Mouse (Mus musculus): ENCODE data around the gene Coq7. TPM values are rescaled to one million over a fixed set of nuclear protein-coding genes. Genes with fewer than 3 reads are reported as not detected.
A peak's percentile ranks its signal among the peaks of the same experiment; 100 is the strongest.

Coq7 gene
- polyA plus RNA-seq, 1 experiment from 2014 or later = 127 TPM

DNA sequence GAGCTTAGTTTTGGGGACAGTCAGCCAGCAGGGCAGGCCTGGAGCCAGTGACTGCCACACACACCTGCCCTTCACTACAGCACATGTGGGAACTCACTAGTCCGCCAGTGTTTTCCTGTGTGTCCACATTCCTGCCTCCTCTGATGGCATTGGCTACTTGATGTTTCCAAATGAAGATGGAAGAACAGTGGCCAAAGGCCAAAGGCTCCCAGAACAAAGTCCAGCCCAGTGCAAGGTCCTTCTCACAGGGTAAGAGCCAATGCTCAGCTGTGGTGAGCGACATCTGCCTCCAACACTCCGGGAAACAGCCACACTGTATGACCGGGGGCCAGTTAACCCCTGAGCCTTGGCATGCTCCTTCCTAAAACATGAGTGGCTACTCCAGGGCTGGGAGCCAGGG, 11.0 kb upstream of the Coq7 start:
- Histone ChIP-seq H3K4me3 (ENCODE audit: low read depth, low read length) (no peak overlapping the region), H3K36me3 (ENCODE audit: control insufficient read depth, insufficient read depth, low read length) (no peaks in the 10 kb centered on the region), H3K9me3 (ENCODE audit: control insufficient read depth, low read length) (no peaks in the 10 kb centered on the region), H3K4me2 (ENCODE audit: low read depth, low read length) (no peak overlapping the region), H3K9ac (replicated peaks; ENCODE audit: low read depth, low read length) (no peak overlapping the region), H3K4me1 (ENCODE audit: control insufficient read depth, insufficient read depth, low read length) (no peaks in the 10 kb centered on the region), H3K27me3 (ENCODE audit: control insufficient read depth, insufficient read depth, low read length) (no peaks in the 10 kb centered on the region), H3K27ac (ENCODE audit: low read depth, low read length) (no peak overlapping the region)
- WGBS = 91% methylated on average over 4 of the region's 4 CpGs
- no peak for ATAC-seq (ENCODE audit: low read depth)

DNA sequence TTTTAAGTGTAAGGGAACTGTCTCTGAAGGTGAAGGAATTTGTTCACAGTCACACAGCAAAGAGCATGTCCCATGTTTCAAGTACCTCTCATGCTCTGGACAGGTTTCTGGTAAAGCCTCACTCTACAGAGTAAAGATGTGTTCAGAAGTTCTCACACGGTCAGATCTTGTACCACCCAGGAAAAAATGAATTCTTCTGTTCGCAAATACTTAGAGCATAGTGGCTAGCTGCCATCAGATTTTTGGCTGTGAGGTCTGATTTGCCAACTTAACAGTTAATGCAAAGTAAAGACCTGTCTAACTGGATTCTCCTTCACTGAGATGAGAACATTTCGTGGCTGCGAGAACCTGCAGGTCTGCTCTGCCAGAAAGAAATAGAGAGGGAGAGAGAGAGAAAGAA, 1.9 kb upstream of the Coq7 start:
- no peak overlapping the region for H3K27ac ChIP-seq (ENCODE audit: low read depth, low read length)
- ATAC-seq (ENCODE audit: low read depth) = no peak
- no peaks in the 10 kb centered on the region for H3K4me1 ChIP-seq (ENCODE audit: control insufficient read depth, insufficient read depth, low read length)
- H3K4me3 ChIP-seq (ENCODE audit: low read depth, low read length) = no peak overlapping the region
- no peaks in the 10 kb centered on the region for H3K9me3 ChIP-seq (ENCODE audit: control insufficient read depth, low read length)
- H3K4me2 ChIP-seq (ENCODE audit: low read depth, low read length) = no peak overlapping the region
- H3K36me3 ChIP-seq (ENCODE audit: control insufficient read depth, insufficient read depth, low read length) = 0 out of 2 replicates have a peak, but pooled peaks cover 3% of the 10 kb centered on the region
- no peaks in the 10 kb centered on the region for H3K27me3 ChIP-seq (ENCODE audit: control insufficient read depth, insufficient read depth, low read length)
- WGBS = 95% methylated on average over 4 of the region's 4 CpGs
- no peak overlapping the region for H3K9ac ChIP-seq (replicated peaks; ENCODE audit: low read depth, low read length)

DNA sequence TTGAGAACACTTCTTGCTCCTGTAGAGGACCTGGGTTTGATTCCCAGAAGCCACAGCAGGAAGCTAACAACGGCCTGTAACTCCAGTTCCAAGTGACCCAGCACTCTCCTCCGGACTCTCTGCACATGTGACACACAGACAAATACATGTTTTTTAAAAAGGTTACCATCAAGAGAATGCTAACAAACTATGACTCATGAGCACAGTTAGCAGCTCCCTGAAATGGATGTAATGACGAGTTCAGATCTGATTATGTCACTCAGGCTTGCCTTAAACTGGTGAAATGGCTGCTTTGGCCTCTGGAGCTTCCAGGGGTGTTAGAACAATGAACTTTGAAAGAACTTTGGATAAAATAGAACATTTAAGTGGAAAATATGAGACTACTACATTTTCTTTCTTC, 1.2 kb upstream of the Coq7 start:
- Histone ChIP-seq H3K4me3 (ENCODE audit: low read depth, low read length) (no peak overlapping the region), H3K9ac (replicated peaks; ENCODE audit: low read depth, low read length) (no peak overlapping the region), H3K4me1 (ENCODE audit: control insufficient read depth, insufficient read depth, low read length) (no peaks in the 10 kb centered on the region), H3K9me3 (ENCODE audit: control insufficient read depth, low read length) (no peaks in the 10 kb centered on the region), H3K4me2 (ENCODE audit: low read depth, low read length) (no peak overlapping the region), H3K36me3 (ENCODE audit: control insufficient read depth, insufficient read depth, low read length) (0 out of 2 replicates have a peak, but pooled peaks cover 3% of the 10 kb centered on the region), H3K27ac (ENCODE audit: low read depth, low read length) (no peak overlapping the region), H3K27me3 (ENCODE audit: control insufficient read depth, insufficient read depth, low read length) (no peaks in the 10 kb centered on the region)
- 73% methylated on average over 3 of the region's 3 CpGs for WGBS
- ATAC-seq (ENCODE audit: low read depth) = no peak

DNA sequence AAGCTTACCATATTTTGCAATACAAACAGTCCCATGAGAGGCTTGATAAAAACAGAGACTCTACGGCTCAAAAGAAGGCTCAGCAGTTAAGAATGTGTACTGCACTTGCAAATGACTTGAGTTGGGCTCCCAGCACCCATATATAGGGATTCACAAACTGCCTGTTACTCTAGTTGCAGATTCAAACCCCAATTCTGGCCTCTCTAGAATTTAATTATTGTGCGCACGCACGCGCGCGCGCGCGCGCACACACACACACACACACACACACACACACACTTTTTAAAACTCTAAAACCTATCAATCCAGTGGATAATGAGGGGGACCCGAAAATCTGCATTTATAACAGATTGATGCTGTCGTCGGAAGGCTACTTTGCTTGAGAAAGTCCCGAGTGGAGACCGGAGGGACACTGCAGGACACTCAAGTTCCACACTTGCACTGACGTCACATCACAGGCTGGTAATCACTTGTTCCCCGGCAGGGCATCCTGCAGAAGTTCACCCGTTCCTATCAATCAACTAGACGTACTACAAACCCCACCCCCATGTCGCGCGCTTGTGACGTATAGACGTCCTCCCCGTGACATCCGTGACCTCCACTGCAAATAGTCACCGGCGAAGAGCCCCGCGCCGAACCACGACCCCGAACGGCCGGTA, 508 bp downstream of the Coq7 start:
- Histone ChIP-seq H3K27me3 (ENCODE audit: control insufficient read depth, insufficient read depth, low read length) (no peaks in the 10 kb centered on the region), H3K9ac (replicated peaks; ENCODE audit: low read depth, low read length) (peak overlapping the region; percentile 78), H3K27ac (ENCODE audit: low read depth, low read length) (peak overlapping the region; percentile 99), H3K9me3 (ENCODE audit: control insufficient read depth, low read length) (no peaks in the 10 kb centered on the region), H3K4me3 (ENCODE audit: low read depth, low read length) (peak overlapping the region; percentile 66), H3K4me2 (ENCODE audit: low read depth, low read length) (peak overlapping the region; percentile 64), H3K36me3 (ENCODE audit: control insufficient read depth, insufficient read depth, low read length) (0 out of 2 replicates have a peak, but pooled peaks cover 3% of the 10 kb centered on the region), H3K4me1 (ENCODE audit: control insufficient read depth, insufficient read depth, low read length) (no peaks in the 10 kb centered on the region)
- peak; percentile 94 for ATAC-seq (ENCODE audit: low read depth)
- 1% methylated on average over 36 of the region's 36 CpGs for WGBS

DNA sequence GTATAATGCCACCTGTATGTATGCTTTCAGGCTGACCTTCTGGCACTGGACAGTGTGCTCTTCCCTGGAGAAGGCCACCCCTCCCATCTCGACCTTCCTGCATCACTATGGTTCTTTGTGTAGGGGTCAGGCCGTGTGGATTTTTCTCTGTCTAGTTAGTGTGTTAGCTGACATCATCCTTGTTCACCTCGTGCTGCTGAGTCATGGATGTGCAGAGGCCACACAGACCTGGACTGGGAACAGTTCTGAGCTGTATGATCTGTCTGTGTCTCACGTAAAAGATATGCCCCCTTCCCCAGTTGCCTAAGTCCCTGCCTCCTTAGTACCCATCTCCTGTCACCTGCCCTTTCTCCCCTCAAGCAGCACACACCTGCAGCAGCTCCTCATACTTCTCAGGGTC, 6.2 kb downstream of the Coq7 start:
- 83% methylated on average over 4 of the region's 4 CpGs for WGBS
- Histone ChIP-seq H3K9me3 (ENCODE audit: control insufficient read depth, low read length) (no peaks in the 10 kb centered on the region), H3K4me1 (ENCODE audit: control insufficient read depth, insufficient read depth, low read length) (no peaks in the 10 kb centered on the region), H3K4me2 (ENCODE audit: low read depth, low read length) (no peak overlapping the region), H3K27me3 (ENCODE audit: control insufficient read depth, insufficient read depth, low read length) (no peaks in the 10 kb centered on the region), H3K4me3 (ENCODE audit: low read depth, low read length) (no peak overlapping the region), H3K27ac (ENCODE audit: low read depth, low read length) (no peak overlapping the region), H3K9ac (replicated peaks; ENCODE audit: low read depth, low read length) (no peak overlapping the region), H3K36me3 (ENCODE audit: control insufficient read depth, insufficient read depth, low read length) (peaks cover 12% of the 10 kb centered on the region)
- no peak for ATAC-seq (ENCODE audit: low read depth)

DNA sequence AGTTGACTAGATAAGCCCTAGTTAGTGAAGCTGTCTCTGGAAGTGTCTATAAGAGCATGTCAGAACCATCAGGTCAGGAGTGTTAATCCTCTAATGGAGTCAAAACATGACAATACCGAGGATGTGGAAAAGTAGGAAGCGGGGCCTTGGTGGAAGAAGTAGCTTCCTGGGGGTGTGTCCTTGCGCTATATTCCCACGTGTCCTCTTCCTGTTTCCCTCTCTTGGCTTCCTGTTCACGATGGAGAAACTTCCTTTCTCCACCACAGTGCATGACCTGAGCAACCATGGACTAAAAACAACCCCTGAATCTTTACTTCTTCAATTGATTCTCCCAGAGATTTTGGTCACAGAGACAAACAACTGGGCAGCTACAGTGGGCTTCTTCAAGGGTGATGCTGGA, 11.1 kb downstream of the Coq7 start:
- H3K27ac ChIP-seq (ENCODE audit: low read depth, low read length) = no peak overlapping the region
- 84% methylated on average over 5 of the region's 5 CpGs for WGBS

DNA sequence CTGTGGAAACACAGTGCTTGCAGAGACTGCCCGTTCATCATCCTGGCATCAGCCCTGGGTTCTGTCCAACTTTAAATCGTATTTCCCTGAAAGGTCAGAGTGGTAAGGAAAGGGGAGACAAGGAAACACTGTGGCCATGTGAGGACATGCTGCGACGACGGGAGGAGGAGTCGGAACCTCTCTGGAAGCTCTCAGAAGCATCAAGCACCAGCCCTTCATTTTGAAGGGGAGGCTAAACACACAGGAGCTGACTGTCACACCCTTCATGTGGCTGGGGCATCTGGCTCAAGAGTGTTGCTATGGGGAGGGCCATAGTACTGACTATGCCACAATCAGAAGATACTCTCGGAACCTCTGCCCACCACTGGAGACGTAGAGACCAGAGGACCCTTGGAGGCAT, 13.5 kb downstream of the Coq7 start:
- WGBS = 83% methylated on average over 8 of the region's 8 CpGs
- no peak overlapping the region for H3K9ac ChIP-seq (replicated peaks; ENCODE audit: low read depth, low read length)

More for the DNA sequence above, 11.1 kb downstream of the Coq7 start:
- ATAC-seq (ENCODE audit: low read depth) = no peak
- Histone ChIP-seq H3K9me3 (ENCODE audit: control insufficient read depth, low read length) (no peaks in the 10 kb centered on the region), H3K4me3 (ENCODE audit: low read depth, low read length) (no peak overlapping the region), H3K36me3 (ENCODE audit: control insufficient read depth, insufficient read depth, low read length) (peaks cover 12% of the 10 kb centered on the region), H3K27me3 (ENCODE audit: control insufficient read depth, insufficient read depth, low read length) (no peaks in the 10 kb centered on the region), H3K4me2 (ENCODE audit: low read depth, low read length) (no peak overlapping the region), H3K9ac (replicated peaks; ENCODE audit: low read depth, low read length) (no peak overlapping the region), H3K4me1 (ENCODE audit: control insufficient read depth, insufficient read depth, low read length) (no peaks in the 10 kb centered on the region)

DNA sequence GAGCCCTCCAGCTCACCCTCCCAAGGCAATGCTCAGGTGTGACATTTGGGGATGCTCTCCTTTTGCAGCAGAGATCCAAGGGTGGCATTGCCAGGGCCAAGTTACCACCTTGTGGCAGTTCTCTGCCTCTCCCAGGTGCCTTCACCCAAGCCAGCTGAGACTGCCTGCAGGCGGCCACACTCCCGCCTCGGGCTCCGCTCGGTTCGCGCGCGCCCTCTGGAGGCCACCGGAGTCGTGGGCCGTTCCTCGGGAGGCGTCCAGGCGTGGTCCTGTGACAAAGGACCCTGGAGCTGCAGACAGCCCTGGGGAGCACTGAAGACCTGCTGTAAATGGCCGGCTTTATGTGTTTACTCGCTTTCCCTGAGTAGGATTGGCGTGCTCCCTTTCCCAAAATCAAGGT, 14.5 kb downstream of the Coq7 start:
- Histone ChIP-seq H3K4me1 (ENCODE audit: control insufficient read depth, insufficient read depth, low read length) (no peaks in the 10 kb centered on the region), H3K4me2 (ENCODE audit: low read depth, low read length) (no peak overlapping the region), H3K9ac (replicated peaks; ENCODE audit: low read depth, low read length) (no peak overlapping the region), H3K36me3 (ENCODE audit: control insufficient read depth, insufficient read depth, low read length) (no peaks in the 10 kb centered on the region), H3K27ac (ENCODE audit: low read depth, low read length) (no peak overlapping the region), H3K4me3 (ENCODE audit: low read depth, low read length) (no peak overlapping the region), H3K9me3 (ENCODE audit: control insufficient read depth, low read length) (no peaks in the 10 kb centered on the region), H3K27me3 (ENCODE audit: control insufficient read depth, insufficient read depth, low read length) (no peaks in the 10 kb centered on the region)
- WGBS = 2% methylated on average over 18 of the region's 18 CpGs
- ATAC-seq (ENCODE audit: low read depth) = peak; percentile 79

More for the DNA sequence above, 13.5 kb downstream of the Coq7 start:
- Histone ChIP-seq H3K36me3 (ENCODE audit: control insufficient read depth, insufficient read depth, low read length) (no peaks in the 10 kb centered on the region; the same call in 1 of the 2 replicates), H3K9me3 (ENCODE audit: control insufficient read depth, low read length) (no peaks in the 10 kb centered on the region), H3K27ac (ENCODE audit: low read depth, low read length) (no peak overlapping the region), H3K4me3 (ENCODE audit: low read depth, low read length) (no peak overlapping the region), H3K4me2 (ENCODE audit: low read depth, low read length) (no peak overlapping the region), H3K27me3 (ENCODE audit: control insufficient read depth, insufficient read depth, low read length) (no peaks in the 10 kb centered on the region), H3K4me1 (ENCODE audit: control insufficient read depth, insufficient read depth, low read length) (no peaks in the 10 kb centered on the region)
- ATAC-seq (ENCODE audit: low read depth) = no peak

DNA sequence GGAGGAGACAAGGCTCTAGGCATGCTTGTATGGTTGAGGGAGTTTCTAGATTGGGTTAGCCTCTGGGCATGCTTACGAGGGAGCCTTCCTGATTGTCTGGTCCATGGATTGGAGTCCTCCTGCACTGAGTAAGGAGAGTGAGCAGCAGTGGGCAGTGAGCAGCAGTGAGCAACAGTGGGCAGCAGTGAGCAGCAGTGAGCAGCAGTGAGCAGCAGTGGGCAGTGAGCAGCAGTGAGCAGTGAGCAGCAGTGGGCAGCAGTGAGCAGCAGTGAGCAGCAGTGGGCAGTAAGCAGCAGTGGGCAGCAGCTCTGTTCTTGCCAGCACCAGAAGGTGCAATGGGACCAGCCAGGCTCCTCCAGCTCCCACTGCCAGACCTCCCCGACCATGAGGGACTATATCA, 15.3 kb downstream of the Coq7 start:
- Histone ChIP-seq H3K4me1 (ENCODE audit: control insufficient read depth, insufficient read depth, low read length) (no peaks in the 10 kb centered on the region), H3K4me3 (ENCODE audit: low read depth, low read length) (no peak overlapping the region), H3K27ac (ENCODE audit: low read depth, low read length) (no peak overlapping the region), H3K27me3 (ENCODE audit: control insufficient read depth, insufficient read depth, low read length) (no peaks in the 10 kb centered on the region), H3K9ac (replicated peaks; ENCODE audit: low read depth, low read length) (no peak overlapping the region), H3K9me3 (ENCODE audit: control insufficient read depth, low read length) (no peaks in the 10 kb centered on the region), H3K4me2 (ENCODE audit: low read depth, low read length) (no peak overlapping the region), H3K36me3 (ENCODE audit: control insufficient read depth, insufficient read depth, low read length) (no peaks in the 10 kb centered on the region)
- peak; percentile 14; the same call in 1 of the 2 replicates for ATAC-seq (ENCODE audit: low read depth)
- 73% methylated on average over 2 of the region's 2 CpGs for WGBS
